Mouse (Mus musculus) testis, postnatal 10 days (tissue): ENCODE data around the gene Map7d1.

Experiments
- DNase-seq: peaks from one replicate; pipeline ENCODE4 v3.0.0; 2021; ENCODE audit warnings: low spot score

Map7d1 gene

DNA sequence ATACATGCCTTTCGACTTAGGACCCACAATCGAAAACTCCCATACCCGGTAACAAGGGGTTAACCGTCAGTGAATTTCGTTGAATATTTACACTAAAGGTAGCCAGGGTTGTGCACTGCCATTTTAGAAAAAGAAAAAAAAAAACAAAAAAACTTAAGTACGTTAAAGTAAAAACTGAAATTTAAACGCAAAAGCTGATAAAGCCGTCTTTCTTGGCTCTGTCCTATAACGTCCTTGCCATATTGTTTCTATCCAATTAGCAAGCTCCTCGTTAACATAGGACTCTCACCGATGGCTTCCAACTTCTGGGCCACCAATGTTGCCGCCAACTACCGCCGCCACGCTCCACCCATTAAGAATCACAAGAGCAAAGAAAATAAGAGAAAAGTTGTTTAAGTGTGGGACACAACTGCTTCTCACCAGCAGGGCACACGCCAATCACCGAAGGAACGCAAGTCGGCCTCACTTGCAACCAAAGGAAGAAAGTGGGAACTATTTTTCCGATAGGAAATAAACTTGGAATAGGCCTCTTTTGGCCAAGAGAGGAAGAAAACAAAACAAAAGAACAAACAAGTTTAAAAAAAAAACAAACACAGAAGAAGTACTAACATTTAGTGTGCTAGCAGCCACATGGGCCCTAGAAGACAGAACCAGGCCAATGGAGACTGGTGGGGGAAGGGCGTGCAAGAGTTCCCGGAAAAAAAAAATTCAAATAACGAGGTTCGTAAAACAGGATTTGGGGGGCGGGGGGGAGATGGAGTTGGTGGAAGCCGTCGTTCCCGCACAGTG lies 54.4 kb downstream of the Map7d1 start:
- DNase-seq = peak; percentile 66

DNA sequence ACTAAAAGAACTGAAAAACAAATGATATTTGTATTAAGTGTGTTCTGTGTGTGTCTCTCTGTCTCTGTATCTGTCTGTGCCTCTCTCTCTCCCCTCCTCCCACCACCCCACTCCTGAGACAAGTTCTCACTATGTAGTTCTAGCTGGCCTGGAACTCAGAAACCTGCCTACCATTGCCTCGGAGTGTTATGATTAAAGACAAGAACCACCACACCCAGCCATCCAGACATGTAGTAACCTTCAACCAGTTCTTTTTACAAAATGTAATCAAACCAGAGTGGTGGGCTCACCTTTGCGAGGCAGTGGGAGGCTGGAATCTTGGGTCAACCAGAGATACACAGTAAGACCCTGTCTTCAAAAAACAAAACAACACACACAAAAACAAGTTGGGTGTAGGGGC lies 55.5 kb downstream of the Map7d1 start:
- DNase-seq = no peak

DNA sequence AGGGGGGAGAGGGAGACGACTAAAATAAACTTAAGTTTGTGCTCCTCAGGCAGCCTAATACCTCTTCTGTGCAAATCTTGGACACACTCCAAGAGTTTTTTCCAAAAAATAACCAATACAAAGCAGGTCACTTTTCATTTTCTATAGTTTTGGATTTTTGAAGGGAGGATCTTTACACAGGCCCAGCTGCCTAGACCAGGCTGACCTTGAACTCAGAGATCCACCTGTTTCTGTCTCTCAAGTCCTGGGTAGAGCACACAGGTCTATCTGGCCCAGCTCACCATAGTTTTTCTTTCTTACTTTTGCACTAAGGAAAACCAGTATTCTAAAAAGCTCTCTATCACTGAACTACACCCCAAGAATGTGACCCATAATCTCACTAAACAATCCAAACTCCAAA lies 56.1 kb downstream of the Map7d1 start:
- no peak for DNase-seq

DNA sequence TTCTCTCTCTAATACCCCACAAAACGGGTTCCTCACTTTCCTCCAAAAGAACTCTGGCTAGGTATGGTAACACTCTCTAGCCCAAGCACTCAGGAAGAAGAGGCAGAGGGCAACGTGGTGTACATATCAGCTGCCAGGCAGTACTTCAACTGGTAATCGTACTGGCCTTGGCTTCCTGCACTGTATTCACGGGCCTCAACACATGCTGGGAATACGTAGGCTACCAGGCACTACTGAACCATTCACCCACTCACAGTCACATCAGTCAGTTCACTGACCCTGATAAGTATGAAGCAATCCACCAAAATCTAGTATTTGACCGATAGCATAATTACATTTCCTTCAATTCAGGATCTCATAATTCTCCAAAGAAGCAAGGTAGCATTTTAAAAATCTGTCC lies 56.6 kb downstream of the Map7d1 start:
- no peak for DNase-seq

DNA sequence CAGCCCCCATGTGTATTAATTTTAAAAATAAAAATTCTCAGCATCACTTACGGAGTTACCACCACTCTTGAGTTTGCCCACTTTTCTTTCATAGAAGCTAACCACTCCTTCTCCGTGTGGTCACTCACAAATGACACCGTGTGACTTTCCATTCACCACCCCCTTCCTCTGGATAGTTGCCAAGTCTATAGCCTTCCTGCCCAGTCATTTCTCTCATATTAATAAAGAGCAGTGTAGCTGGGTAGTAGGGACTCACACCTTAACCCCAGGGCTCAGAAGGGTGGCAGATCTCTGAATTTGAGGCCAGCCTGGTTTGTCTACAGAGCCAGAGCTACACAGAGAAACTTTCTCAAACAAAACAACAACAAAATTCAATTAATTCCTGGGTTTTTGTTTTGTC lies 58.7 kb downstream of the Map7d1 start:
- DNase-seq = no peak

DNA sequence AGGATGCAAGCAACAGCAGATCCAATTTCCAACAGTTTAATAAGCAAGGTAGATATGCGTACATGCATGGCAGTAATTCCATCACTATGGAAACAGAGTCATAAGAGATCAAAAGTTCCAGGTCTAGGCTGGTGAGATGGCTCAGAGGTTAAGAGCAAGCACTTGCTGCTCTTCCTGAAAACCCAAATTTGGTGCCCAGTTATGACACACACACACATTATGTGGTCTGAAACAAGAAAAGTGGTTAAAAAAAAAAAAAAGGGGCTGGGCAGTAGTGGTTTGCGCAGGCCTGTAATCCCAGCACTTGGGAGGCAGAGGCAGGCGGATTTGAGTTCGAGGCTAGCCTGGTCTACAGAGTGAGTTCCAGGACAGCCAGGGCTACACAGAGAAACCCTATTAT lies 61.2 kb downstream of the Map7d1 start:
- no peak for DNase-seq

DNA sequence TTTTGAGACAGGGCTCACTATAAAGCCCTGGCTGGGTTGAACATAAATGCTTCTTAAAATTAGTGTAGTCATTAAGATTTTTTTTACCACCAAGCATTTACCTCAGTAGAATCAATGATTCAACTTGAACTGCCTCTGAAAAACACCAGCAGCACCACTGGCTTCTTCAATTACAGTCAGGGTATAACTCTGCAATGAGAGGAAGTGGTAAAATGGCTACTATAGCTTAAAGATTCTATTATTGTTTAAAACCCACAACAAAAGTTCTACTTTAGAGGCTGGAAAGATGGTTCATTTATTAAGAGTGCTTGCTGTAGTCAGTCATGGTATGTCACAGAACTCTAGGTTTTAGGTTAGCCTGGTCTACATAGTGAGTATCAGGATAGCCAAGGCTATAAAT lies 61.9 kb downstream of the Map7d1 start:
- DNase-seq = no peak

DNA sequence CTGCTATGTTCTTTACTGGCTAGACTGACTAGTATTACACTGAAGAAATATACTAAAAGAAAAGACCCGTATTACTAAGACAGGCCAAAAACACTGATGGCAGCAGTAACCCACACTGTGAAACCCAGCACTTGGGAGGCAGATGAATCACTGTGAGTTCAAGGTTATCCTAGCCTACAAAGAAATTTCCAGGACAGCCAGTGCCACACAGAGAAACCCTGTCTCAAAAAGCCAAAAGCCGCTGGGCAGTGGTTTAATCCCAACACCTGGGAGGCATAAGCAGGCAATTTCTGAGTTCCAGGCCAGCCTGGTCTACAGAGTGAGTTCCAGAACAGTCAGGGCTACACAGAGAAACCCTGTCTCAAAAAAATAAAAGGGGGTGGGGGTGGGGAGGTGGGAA lies 65.5 kb downstream of the Map7d1 start:
- no peak for DNase-seq

DNA sequence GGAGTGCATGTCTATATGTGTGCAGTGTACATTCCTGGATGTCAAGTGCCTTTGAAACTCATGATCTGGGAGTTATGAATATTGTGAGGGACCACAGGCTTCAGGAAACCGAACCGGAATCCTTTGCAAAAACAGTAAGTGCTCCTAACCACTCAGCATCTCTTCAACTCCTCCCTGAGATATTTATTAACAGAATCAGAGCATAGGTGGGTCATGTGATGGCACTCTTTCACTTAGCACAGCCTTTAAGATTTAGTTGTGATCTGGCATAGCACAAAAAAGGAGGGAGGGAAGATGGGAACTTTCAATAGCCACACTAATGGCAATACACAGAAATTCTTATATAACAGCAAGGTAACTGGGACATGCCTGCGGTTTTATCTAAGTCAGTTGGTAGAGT lies 69.0 kb downstream of the Map7d1 start:
- DNase-seq = no peak

DNA sequence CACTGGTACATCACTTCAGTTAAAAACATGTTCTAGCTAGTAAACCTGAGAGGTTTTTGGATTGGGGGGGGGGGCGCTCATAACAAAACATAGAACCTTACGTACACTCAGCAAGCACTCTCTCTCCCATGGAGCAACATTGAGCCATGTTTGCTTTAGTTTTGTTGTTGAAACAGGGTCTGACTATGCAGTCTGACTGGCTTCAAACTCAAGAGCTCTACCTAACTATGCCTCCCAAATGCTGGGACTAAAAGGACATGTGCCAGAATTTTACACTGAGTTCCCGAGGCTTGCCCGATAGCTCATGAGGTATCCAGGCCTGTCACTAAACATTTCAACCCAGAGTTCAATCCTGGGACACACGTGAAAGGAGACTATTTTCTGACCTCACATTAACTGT lies 73.1 kb downstream of the Map7d1 start:
- no peak for DNase-seq
